Mouse (Mus musculus): ENCODE data around the gene Ccnjl. TPM values are rescaled to one million over a fixed set of nuclear protein-coding genes. Genes with fewer than 3 reads are reported as not detected.
A peak's percentile ranks its signal among the peaks of the same experiment; 100 is the strongest.

The Ccnjl gene
- polyA plus RNA-seq, 1 experiment = 8.2 TPM

- peak; percentile 38; the same call in 1 of the 2 replicates for TF ChIP-seq CTCF (IDR thresholded peaks at IDR 0.05; ENCODE audit: borderline replicate concordance, extremely low read depth, insufficient read depth, insufficient read length)
- no peak for TF ChIP-seq POLR2A (IDR thresholded peaks at IDR 0.05; ENCODE audit: borderline replicate concordance, extremely low read depth, insufficient read depth, insufficient read length, poor library complexity, severe bottlenecking)
- peak; percentile 48 for DNase-seq (ENCODE audit: low read depth)
These were observed 33.5 kb upstream of the Ccnjl start for GRCm38 (mm10) chr11:43495037-43495436.

GRCm38 (mm10) chr11:43495532-43495931 lies 33.1 kb upstream of the Ccnjl start:
- TF ChIP-seq CTCF (IDR thresholded peaks at IDR 0.05; ENCODE audit: borderline replicate concordance, extremely low read depth, insufficient read depth, insufficient read length) (no peak), POLR2A (IDR thresholded peaks at IDR 0.05; ENCODE audit: borderline replicate concordance, extremely low read depth, insufficient read depth, insufficient read length, poor library complexity, severe bottlenecking) (no peak)
- DNase-seq (ENCODE audit: low read depth) = peak; percentile 66

- DNase-seq (ENCODE audit: low read depth) = no peak
These were observed 27.3 kb upstream of the Ccnjl start for GRCm38 (mm10) chr11:43501256-43501655.

GRCm38 (mm10) chr11:43505188-43505587 lies 23.4 kb upstream of the Ccnjl start:
- peak; percentile 34 for DNase-seq (ENCODE audit: low read depth)
- TF ChIP-seq POLR2A (IDR thresholded peaks at IDR 0.05; ENCODE audit: borderline replicate concordance, extremely low read depth, insufficient read depth, insufficient read length, poor library complexity, severe bottlenecking) (no peak), CTCF (IDR thresholded peaks at IDR 0.05; ENCODE audit: borderline replicate concordance, extremely low read depth, insufficient read depth, insufficient read length) (no peak)

More at GRCm38 (mm10) chr11:43501256-43501655, 27.3 kb upstream of the Ccnjl start:
- TF ChIP-seq CTCF (IDR thresholded peaks at IDR 0.05; ENCODE audit: borderline replicate concordance, extremely low read depth, insufficient read depth, insufficient read length) (no peak), POLR2A (IDR thresholded peaks at IDR 0.05; ENCODE audit: borderline replicate concordance, extremely low read depth, insufficient read depth, insufficient read length, poor library complexity, severe bottlenecking) (no peak)

GRCm38 (mm10) chr11:43507976-43508375 lies 20.6 kb upstream of the Ccnjl start:
- no peak for DNase-seq (ENCODE audit: low read depth)
- no peak for TF ChIP-seq CTCF (IDR thresholded peaks at IDR 0.05; ENCODE audit: borderline replicate concordance, extremely low read depth, insufficient read depth, insufficient read length)
- TF ChIP-seq POLR2A (IDR thresholded peaks at IDR 0.05; ENCODE audit: borderline replicate concordance, extremely low read depth, insufficient read depth, insufficient read length, poor library complexity, severe bottlenecking) = no peak

GRCm38 (mm10) chr11:43509878-43510277 lies 18.7 kb upstream of the Ccnjl start:
- no peak for DNase-seq (ENCODE audit: low read depth)
- TF ChIP-seq POLR2A (IDR thresholded peaks at IDR 0.05; ENCODE audit: borderline replicate concordance, extremely low read depth, insufficient read depth, insufficient read length, poor library complexity, severe bottlenecking) = no peak
- TF ChIP-seq CTCF (IDR thresholded peaks at IDR 0.05; ENCODE audit: borderline replicate concordance, extremely low read depth, insufficient read depth, insufficient read length) = no peak

- no peak for TF ChIP-seq POLR2A (IDR thresholded peaks at IDR 0.05; ENCODE audit: borderline replicate concordance, extremely low read depth, insufficient read depth, insufficient read length, poor library complexity, severe bottlenecking)
- no peak for TF ChIP-seq CTCF (IDR thresholded peaks at IDR 0.05; ENCODE audit: borderline replicate concordance, extremely low read depth, insufficient read depth, insufficient read length)
- no peak for DNase-seq (ENCODE audit: low read depth)
These were observed 15.9 kb upstream of the Ccnjl start for GRCm38 (mm10) chr11:43512661-43513190.

GRCm38 (mm10) chr11:43516344-43517021 lies 12.1 kb upstream of the Ccnjl start:
- TF ChIP-seq CTCF (IDR thresholded peaks at IDR 0.05; ENCODE audit: borderline replicate concordance, extremely low read depth, insufficient read depth, insufficient read length) (peak; percentile 69), POLR2A (IDR thresholded peaks at IDR 0.05; ENCODE audit: borderline replicate concordance, extremely low read depth, insufficient read depth, insufficient read length, poor library complexity, severe bottlenecking) (no peak)
- peak; percentile 54 for DNase-seq (ENCODE audit: low read depth)

GRCm38 (mm10) chr11:43517641-43518040 lies 10.9 kb upstream of the Ccnjl start:
- TF ChIP-seq POLR2A (IDR thresholded peaks at IDR 0.05; ENCODE audit: borderline replicate concordance, extremely low read depth, insufficient read depth, insufficient read length, poor library complexity, severe bottlenecking) (no peak), CTCF (IDR thresholded peaks at IDR 0.05; ENCODE audit: borderline replicate concordance, extremely low read depth, insufficient read depth, insufficient read length) (no peak)
- no peak for DNase-seq (ENCODE audit: low read depth)

GRCm38 (mm10) chr11:43518086-43518485 lies 10.5 kb upstream of the Ccnjl start:
- TF ChIP-seq POLR2A (IDR thresholded peaks at IDR 0.05; ENCODE audit: borderline replicate concordance, extremely low read depth, insufficient read depth, insufficient read length, poor library complexity, severe bottlenecking) (no peak), CTCF (IDR thresholded peaks at IDR 0.05; ENCODE audit: borderline replicate concordance, extremely low read depth, insufficient read depth, insufficient read length) (peak; percentile 2; the same call in 1 of the 2 replicates)
- DNase-seq (ENCODE audit: low read depth) = no peak

GRCm38 (mm10) chr11:43518821-43519220 lies 9.8 kb upstream of the Ccnjl start:
- TF ChIP-seq CTCF (IDR thresholded peaks at IDR 0.05; ENCODE audit: borderline replicate concordance, extremely low read depth, insufficient read depth, insufficient read length) (no peak), POLR2A (IDR thresholded peaks at IDR 0.05; ENCODE audit: borderline replicate concordance, extremely low read depth, insufficient read depth, insufficient read length, poor library complexity, severe bottlenecking) (no peak)
- peak; percentile 23 for DNase-seq (ENCODE audit: low read depth)

- TF ChIP-seq POLR2A (IDR thresholded peaks at IDR 0.05; ENCODE audit: borderline replicate concordance, extremely low read depth, insufficient read depth, insufficient read length, poor library complexity, severe bottlenecking) = no peak
- TF ChIP-seq CTCF (IDR thresholded peaks at IDR 0.05; ENCODE audit: borderline replicate concordance, extremely low read depth, insufficient read depth, insufficient read length) = no peak
- no peak for DNase-seq (ENCODE audit: low read depth)
These were observed 8.1 kb upstream of the Ccnjl start for GRCm38 (mm10) chr11:43520521-43520920.

All from brain, embryonic 14.5 days (tissue).